Mouse (Mus musculus) thymus, postnatal 4 days (tissue): ENCODE data around the gene Mlh3.

Experiments
- DNase-seq: peaks from one replicate; pipeline ENCODE4 v3.0.0; 2021

Mlh3 gene

DNA sequence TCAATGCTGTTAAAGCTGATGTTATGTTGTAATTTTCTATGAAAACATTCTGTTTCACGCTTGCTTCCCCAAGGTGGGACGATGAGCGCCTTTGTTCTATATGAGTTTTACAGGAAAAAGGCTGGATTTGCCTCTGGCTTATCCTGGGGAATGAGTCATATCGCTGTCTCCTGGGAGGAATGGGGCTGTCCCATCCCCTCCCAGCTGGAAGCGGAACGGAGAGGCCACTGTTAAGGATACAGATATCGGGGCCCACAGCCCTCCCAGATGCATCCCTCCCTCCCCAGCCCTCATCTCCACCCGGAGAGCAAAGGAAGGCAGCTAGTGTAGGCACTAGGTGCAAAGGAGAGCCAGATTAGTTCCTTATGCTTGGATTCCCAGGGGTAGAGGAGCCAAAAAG is 84.6 kb downstream of the Mlh3 start:
- no peak for DNase-seq
